Mouse (Mus musculus): ENCODE results near the gene 4933415A04Rik.

4933415A04Rik gene

DNA sequence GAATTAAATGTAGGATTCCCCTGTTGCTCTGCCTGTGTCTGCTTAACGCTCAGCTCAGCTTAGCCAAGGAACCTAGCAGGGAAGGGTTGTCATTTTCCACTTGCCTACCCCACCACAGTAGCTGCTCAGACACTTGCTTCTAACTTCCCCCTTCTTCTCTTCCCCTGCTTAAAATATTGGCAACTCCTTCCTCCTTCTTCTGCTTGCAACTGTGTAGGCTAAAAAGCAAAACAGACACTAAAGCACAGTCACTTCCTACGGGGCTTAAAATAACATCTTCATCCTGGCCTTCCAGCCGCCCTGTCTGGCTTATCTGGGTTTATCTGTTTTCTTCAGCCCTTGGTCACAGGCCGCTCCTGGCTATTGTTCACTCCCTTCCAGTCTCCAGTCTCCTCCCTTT is 45.7 kb downstream of the 4933415A04Rik start:
- no peak for DNase-seq (ENCODE audit: low read depth, low spot score)

DNA sequence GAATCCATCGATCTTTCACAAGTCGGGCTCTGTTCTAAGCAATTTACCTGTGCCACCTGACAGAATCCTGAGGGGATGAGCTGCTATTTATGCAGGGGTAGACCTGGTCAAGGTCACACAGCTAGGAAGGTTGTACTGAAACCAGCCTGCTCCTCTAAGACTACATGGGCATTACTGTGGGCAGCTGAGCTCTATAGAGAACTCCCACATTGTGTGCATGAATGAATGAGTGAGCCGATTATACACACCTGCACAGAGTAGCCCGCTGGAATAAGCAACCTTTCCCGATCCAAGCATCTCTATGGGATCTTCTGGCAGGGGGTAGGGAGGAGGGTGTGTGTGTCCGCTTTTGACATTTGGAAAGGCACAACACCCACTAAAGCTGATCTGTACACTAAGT is 46.3 kb downstream of the 4933415A04Rik start:
- DNase-seq (ENCODE audit: low read depth, low spot score): no peak

DNA sequence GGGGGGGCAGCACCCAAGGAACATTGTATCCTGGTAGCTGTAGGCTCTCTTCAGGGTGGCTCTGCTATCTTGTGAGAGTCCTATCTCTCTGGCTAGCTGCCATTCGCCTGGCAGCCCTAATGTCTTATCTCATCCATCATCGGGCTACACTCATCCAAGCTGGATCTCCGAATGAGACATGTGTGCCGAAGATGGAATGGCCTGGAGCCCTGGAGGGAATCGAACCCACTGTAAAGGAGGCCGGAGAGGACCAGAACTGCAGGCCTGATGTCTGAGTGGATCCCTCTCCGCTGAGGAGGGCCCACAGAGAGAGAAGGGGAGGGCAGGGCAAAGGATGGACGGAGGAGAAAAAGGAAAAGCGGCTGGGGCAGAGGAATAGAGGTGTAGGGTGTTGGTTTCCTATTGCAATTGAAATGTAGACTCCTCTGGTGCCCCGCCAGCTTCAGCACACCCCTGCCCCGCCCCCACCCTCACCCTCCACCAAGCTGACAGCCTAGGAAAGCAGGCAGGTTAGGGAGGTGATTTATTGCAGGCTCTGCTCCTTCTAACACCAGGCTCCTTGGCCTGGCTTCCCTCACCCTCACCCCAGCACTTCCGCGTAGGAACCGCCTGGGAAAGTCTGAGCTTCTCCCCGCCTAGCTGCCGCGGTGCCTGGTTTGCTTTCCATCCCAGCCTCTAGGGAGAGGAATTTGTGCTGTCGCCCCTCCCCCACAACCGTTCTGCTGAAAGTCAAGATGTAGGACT is 47.0 kb downstream of the 4933415A04Rik start:
- DNase-seq (ENCODE audit: low read depth, low spot score): no peak

DNA sequence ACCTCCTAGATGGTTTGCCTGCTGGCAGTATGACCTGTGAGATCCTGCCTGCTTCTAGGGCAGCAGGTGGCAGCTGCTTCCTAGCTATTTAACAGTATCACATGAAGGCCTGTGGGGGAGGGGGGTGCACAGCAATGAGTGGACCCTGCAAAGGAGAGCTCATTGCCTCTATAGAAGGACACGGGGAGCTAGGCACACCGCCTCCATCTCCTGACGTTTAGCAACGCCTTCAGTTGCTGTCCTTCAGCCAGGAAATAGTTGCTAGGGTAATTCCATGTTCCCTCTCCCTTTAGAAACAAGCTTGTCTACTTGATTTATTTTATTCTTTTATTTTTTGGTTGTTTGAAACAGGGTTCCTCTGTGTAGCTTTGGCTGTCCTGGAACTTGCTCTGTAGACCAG is 49.9 kb downstream of the 4933415A04Rik start:
- DNase-seq (ENCODE audit: low read depth, low spot score): no peak

DNA sequence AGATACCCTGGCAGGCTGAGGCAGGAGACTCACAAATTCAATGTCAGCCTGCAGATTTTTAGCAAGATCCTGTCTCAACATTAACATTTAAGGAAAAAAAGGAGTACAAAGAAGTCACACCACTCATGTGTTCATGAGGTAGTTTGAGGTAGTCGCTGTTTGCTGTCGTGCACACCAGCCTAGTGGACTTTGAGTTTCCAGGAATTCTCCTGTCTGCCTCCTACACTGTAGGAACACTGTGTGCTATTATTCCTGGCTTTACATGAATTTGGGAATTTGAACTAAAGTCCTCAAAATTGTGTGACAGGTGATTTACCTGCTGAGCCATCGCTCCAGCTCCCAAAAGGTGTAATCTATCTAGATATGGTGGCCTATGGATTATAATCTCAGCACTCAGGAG is 51.6 kb downstream of the 4933415A04Rik start:
- no peak for DNase-seq (ENCODE audit: low read depth, low spot score)

Measured in c-Kit-negative CD71-positive TER-119-positive erythroid progenitor cells, embryonic 14.5 days (primary cell).